Mouse (Mus musculus) T-helper 1 cell (primary cell): ENCODE measurements around the gene Tspan4.

Experiments
- in situ Hi-C: fragments of 300-600 bp; cut with MboI, MseI; formaldehyde crosslinking; loops from one replicate; pipeline ENCODE4 v1.15.1; 2025; ENCODE audit warnings: high pct_unique_total_duplicates

The Tspan4 gene

GRCm38 (mm10) chr7:141475011-141475804, at the start of gene Tspan4, which contains the start of gene Polr2l:
Gene Tspan4, plus strand, starts transcription at chr7:141475240.
Gene Polr2l, minus strand, starts transcription at chr7:141475132.
- in situ Hi-C loops = loop anchor here (10.0 kb wide), 1 partner anchor 910 kb away; the partner anchor contains the start of genes Ctsd and Gm49369

GRCm38 (mm10) chr7:141426948-141427730, 47.9 kb upstream of the Tspan4 start:
- in situ Hi-C loops = no loop called here

- in situ Hi-C loops = no loop called here
Measured at GRCm38 (mm10) chr7:141428701-141429100, 46.3 kb upstream of the Tspan4 start.

- in situ Hi-C loops = no loop called here
Measured at GRCm38 (mm10) chr7:141429310-141429709, 45.7 kb upstream of the Tspan4 start, which contains the start of gene Cend1. Gene Cend1, minus strand, starts transcription at chr7:141429491.

GRCm38 (mm10) chr7:141429840-141430584, 45.0 kb upstream of the Tspan4 start:
- in situ Hi-C loops = no loop called here

GRCm38 (mm10) chr7:141430585-141431240, 44.3 kb upstream of the Tspan4 start:
- in situ Hi-C loops = no loop called here

GRCm38 (mm10) chr7:141431434-141432185, 43.4 kb upstream of the Tspan4 start:
- in situ Hi-C loops = no loop called here

GRCm38 (mm10) chr7:141432186-141432611, 42.8 kb upstream of the Tspan4 start:
- in situ Hi-C loops = no loop called here

GRCm38 (mm10) chr7:141432741-141433516, 42.1 kb upstream of the Tspan4 start:
- in situ Hi-C loops = no loop called here

GRCm38 (mm10) chr7:141433517-141434400, 41.3 kb upstream of the Tspan4 start:
- in situ Hi-C loops = no loop called here

- in situ Hi-C loops = no loop called here
Measured at GRCm38 (mm10) chr7:141434464-141434863, 40.6 kb upstream of the Tspan4 start.

GRCm38 (mm10) chr7:141435129-141435855, 39.7 kb upstream of the Tspan4 start:
- in situ Hi-C loops = no loop called here

- in situ Hi-C loops = no loop called here
Measured at GRCm38 (mm10) chr7:141435856-141436522, 39.1 kb upstream of the Tspan4 start.

GRCm38 (mm10) chr7:141436523-141436892, 38.5 kb upstream of the Tspan4 start:
- in situ Hi-C loops = no loop called here

GRCm38 (mm10) chr7:141437178-141438120, 37.6 kb upstream of the Tspan4 start, which contains the start of gene Slc25a22:
Gene Slc25a22, minus strand, starts transcription at chr7:141437892.
- in situ Hi-C loops = no loop called here
